Mouse (Mus musculus): ENCODE data around the gene Npvf.

DNA sequence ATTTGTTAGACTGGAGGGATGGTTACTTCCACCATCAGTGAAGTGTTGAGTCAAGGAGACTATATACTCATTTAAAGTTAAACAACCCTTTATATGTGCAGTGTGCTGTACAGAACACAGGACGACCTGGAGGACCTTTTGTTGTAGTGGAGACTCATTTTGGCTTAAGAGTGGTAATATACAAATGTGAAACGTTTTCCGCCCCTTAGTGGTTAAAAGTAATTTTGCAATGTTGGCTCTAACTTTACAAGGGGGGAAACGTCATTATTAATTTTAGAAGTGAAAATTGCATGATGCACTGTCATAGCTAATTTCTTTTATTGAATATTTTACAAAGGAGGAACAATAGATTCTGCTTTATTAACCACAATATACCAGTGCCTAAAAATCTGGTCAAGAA is 13.9 kb downstream of the Npvf start:
- TF ChIP-seq EP300 (IDR thresholded peaks at IDR 0.05; ENCODE audit: low read depth) = no peak
- no peak for TF ChIP-seq CTCF (IDR thresholded peaks at IDR 0.05; ENCODE audit: low read depth)
